Mouse (Mus musculus) ES-Bruce4 (cell line): Measurements from ENCODE around the gene Nfasc.

Source experiments
- CTCF ChIP-seq: IDR thresholded peaks from one replicate; pipeline ENCODE4 v1.8.1; 2011; ENCODE audit warnings: low read depth, low read length
- EP300 ChIP-seq: IDR thresholded peaks from 2 replicates; pipeline ENCODE4 v1.6.1; 2011; ENCODE audit warnings: low read depth, low read length; ENCODE audit not compliant: insufficient read depth

GRCm38 (mm10) chr1:132533840-132534239, 207.8 kb downstream of the Nfasc start:
- TF ChIP-seq CTCF (no peak), EP300 (no peak)
